Mouse (Mus musculus) 416B (cell line): ENCODE measurements at regions not wholly inside any gene's neighbourhood (a gene's known extent, or its start where the extent isn't known, plus 50 kb on each side); places are given as distances from the start of the nearest gene placed in this dataset.

Source experiments
- DNase-seq: peaks from one replicate; pipeline ENCODE4 v3.0.0; 2011; ENCODE audit warnings: low read depth

GRCm38 (mm10) chr14:24550763-24551471, 64.0 kb downstream of the Rps24 start:
- DNase-seq, result no peak

DNA sequence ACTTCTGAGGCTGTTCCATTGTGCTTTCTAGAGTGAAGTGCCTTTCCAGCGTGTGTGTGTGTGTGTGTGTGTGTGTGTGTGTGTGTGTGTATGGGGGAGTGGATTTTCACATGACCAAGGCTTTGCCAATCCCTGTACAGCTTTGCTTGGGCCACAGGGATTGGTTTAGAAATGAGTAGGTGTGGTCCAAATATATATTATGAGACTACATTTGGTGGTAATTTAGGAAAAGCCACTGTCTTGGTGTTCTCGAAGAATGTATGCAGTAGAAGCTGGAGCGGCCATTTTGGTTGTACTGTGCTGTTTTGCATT, 64.5 kb downstream of the Rps24 start:
- no peak for DNase-seq

GRCm38 (mm10) chr14:24564801-24565624, 78.1 kb downstream of the Rps24 start:
- no peak for DNase-seq

DNA sequence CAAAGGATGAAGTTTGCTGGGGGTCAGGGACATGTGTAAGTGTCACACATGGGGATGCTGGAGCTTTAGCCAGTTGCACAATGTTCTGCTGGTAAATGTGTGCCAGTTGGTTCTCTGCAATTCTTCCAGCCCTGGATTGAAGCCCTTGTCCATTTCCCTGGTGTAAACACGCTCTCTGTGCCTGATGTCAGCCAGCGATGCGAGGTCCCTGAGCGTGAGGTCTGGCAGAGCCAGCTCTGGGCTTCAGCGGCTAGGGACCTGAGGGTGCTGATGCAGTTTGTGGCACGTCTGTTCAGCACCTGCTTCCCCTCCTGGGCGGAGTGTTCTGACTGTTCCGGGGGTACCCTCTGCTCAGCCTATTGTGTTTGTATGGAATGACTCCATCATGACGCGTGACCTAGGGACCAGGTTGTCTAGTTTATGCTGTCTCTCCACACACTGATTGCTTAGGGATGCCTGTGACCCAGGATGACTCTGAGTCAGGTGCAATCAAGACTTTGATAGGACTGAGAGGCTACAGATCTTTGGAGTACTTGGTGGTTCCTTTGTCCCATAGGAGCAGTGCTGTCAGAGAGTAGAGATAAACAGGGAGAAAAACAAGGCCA, 78.9 kb downstream of the Rps24 start:
- DNase-seq, result no peak

DNA sequence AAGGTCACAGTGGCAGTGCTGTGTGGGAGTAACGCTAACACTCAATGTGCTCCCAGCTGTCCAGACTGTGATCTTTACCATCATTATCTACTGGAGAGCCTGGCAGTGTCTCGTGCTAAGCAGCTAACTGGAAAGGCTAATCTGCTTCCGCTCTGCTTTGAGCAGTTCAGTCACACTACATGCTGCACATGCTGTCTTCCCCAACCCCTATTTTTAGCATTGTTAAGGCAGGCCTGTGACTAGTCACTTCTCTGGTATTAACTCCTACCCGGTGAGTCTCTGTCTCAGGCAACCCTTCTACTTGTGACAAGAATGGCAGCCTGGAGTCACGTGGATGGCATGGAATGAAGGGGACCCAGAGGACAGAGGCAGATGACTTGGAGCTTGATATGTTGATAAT, 88.2 kb downstream of the Rps24 start:
- DNase-seq, result no peak

GRCm38 (mm10) chr14:24578535-24579111, 91.7 kb downstream of the Rps24 start:
- DNase-seq, result no peak

DNA sequence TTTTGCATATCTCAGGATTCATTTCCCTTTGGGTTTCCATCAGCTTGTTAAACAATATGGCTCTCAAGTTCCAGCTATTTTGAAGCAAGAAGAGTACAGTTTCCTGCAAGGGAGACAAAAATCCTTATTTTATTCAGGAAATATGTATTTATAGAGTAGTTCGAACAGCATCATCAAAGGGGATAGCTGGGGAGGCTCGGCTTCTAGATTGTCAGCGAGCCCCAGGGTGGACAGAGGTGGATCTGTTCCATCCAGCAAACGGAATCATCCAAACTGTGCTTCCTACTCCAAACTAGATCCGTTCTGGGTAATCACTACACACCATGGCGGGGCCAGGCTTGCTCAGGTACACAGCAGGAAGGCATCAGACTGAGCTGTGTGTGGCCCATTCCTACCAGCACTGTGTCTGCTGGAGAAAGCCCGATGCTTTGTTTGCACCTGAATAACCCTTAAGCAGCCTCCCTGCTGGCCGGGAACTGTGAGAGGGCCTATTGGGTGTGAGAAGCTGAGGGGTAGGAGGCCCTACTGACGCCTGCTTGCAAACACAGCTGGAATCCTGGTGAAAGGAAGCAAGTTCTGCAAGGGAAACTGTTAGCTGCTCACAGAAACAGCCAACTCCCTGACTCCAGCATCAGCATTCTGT, 92.3 kb downstream of the Rps24 start:
- no peak for DNase-seq

DNA sequence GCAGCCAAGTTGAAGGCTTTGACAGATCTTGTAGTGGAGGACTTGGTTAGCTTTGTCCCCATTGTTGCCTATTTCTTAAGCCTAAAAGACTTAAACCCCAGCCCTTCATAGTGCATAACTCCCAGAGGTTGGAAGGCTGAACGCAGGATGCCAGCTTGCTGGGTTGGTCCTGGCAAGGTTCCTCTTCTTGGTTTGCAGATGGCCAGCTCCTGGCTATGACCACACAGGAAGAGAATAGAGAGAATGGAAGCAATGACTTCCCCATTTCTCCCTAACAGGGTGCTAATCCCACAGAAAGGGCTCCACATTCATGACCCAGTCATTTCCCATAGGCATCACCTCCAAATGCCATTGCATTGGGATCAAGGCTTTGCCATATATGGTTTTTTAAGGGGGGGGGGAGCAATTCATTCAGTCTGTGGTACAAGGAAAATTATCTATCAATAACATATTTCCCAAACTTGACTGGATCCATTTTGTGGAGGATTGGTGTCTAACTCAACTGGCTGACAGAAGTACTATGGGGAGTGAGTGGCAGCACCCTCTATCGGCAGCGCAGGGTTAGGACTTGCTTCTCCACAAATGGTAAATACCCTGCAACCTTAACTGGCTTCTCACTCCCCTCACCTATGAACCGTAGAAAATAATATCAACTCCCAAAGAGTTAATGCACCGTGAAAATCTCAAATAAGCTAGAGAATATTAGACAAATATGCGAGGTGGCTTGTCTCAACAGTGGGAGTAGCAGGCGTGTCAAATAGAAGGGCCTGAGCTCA, 99.4 kb downstream of the Rps24 start:
- no peak for DNase-seq

- no peak for DNase-seq
These were observed 100.2 kb downstream of the Rps24 start for GRCm38 (mm10) chr14:24586982-24587672.

DNA sequence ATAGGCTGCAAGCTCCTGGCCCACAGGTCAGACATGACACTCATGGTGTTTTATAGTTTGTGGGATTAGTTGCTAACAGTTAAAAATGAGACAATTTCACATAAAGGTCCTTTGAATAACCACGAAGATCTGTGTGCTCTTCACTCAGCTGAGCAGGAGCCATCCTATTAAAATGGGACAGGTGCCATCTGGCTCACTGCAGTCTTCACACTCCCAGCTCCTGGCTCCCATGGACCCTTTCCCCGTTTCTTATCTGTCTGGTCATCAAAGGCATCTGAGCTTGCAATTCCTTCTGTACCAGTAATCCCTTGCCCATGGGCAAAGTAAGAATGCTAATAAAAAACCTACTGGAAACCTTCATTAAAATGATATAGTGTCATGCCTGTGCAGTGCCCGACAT, 101.1 kb downstream of the Rps24 start:
- DNase-seq, result no peak

GRCm38 (mm10) chr14:24606444-24607173, 119.7 kb downstream of the Rps24 start:
- DNase-seq, result no peak

DNA sequence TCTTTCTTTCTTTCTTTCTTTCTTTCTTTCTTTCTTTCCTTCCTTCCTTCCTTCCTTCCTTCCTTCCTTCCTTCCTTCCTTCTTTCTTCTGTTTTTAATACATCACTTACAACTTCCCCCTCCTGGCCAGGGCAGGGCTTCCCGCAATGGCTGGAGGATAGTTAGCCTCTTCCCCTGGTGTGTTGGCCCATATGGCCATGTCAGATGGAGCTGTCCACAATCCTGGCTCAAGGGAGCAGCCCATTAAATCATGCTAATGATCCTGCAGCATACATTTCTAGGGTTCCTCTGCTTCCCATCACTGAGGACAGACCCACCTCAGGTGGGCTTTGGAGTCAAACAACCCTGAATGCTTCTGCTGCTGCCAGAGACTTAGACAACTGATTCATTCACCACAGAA, 121.4 kb downstream of the Rps24 start:
- no peak for DNase-seq

DNA sequence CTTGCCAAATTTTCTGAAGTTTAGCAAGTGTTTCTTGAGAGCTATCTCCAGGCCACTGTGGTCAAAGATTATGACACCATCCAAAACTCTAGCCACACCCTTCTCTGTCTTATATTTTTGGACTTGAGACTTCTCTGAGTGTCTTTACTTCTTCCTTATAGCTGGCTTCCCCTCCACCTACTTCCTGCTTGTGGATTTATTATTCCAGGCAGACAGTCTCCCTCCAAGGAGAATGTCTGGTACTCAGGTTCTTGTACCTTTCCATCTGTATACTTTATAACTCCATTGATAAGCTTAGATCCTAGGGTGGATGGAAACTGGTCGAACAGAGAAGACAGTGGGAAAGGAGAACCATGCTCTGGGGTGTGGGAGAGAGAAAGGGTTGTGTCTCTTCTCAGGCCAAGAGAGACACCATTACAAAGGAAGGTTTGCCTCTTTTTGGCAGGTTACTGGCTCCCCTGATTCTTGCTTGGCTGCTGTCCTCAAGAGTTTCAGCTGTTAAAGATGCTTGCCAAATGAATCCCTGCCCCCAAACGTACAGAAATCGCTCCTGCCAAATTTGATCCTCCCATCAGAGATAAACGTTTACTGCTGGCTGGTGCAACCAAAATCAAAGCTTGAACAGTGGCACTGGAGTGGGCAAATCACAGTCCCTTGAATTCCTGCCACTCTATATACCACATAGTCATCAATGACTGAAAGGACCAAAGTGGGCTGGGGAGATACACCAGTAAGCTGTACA, 125.5 kb downstream of the Rps24 start:
- DNase-seq, result no peak

DNA sequence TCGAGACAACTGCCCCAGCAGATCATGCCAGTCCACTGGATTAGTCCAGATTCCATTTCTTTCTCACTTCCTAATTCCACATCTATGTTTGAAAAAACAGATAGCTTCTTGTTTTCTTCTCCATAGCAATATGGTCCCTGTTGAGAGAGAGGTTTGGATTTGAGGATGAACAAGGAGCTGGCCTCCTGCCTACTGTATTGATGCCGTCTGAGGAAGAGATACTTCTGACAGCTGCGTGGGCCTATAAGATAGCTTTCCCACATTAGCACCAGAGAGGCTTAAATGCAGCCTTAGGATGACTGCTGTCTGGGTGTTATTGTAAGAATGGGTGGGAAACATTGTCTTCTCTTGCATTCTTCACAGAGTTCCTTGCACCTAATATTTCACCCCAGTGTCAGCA, 128.9 kb downstream of the Rps24 start:
- no peak for DNase-seq

GRCm38 (mm10) chr14:24616306-24617125, 129.6 kb downstream of the Rps24 start:
- no peak for DNase-seq

DNA sequence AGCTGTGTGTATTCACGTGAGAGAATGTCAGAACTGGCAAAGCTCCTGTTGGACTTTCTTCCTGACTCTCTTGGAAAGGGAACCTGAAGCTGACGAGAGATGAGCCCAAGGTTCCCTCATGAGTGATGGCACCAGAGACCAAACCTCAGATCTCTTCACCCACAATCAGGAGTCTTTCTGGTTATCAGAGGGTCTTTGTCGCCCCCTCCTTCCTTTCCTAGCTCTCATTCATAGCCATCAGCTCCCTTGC, 130.1 kb downstream of the Rps24 start:
- DNase-seq, result no peak

DNA sequence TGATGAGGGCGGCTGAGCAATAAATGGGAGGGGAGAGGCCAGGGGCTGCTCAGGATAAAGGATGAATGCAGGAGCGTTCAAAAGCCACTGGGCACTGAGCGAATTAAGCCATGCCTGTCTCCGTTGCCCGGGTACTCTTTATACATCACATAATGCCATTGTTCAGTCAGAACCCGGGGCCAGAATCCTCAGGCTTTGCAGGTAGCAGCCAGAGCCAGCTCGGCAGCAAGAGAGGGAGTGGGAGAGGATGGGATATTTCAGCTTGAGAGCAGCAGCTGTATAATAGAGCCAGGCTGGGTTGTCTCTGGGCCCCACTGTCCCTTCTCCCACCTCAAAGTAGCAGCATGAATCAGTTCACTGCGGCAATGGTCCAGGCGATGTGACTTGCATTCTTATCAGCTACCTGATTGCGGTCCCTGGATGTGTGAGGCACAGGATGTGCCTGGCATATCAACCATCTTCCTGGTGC, 130.5 kb downstream of the Rps24 start:
- no peak for DNase-seq

GRCm38 (mm10) chr14:24618226-24619038, 131.5 kb downstream of the Rps24 start:
- peak; percentile 23 for DNase-seq
